ENCODE assay signal across 8 mouse cellular contexts in the genomic region with DNA sequence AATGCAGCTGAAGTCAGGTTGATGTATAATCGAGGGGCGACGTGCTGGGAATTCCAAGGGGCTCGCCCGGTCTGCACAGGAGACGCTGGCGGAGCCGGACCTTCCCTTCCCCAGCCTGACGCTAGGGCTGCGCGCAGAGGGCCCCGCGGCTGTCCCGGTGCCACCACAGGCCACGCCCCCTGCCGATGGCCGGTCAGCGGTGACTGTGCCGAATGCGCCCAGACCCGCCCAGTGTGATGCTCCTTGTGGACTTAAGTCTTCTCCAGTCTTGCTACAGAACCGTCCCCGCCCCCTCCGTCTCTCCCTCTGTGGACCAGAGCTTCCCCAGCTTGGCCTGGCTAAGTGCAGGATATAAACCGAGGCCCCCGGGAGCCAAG. TPM values are rescaled to one million over a fixed set of nuclear protein-coding genes. Genes with fewer than 3 reads are reported as not detected.
DNase-seq lines count a peak whose midpoint lies in the region; ATAC-seq lines count a peak whose summit lies in the region.

No protein-coding gene starts in this region.

- intact Hi-C loops in left cerebral cortex, postnatal 25 days (cut with DNase I) = no loop called here

- peak overlapping the region; percentile 93 for H3K4me3 ChIP-seq in intestine, embryonic 15.5 days (replicated peaks)
- peak overlapping the region; percentile 94 for H3K4me3 ChIP-seq in midbrain, embryonic 10.5 days

- H3K9ac ChIP-seq in intestine, embryonic 15.5 days = peak overlapping the region; percentile 56

- no peaks in the 10 kb centered on the region for H3K36me3 ChIP-seq in intestine, embryonic 15.5 days
- H3K36me3 ChIP-seq in midbrain, embryonic 10.5 days = peaks cover 27% of the 10 kb centered on the region

- WGBS in intestine, embryonic 15.5 days = under 1% methylated on average over 26 of the region's 26 CpGs
- under 1% methylated on average over 16 of the region's 26 CpGs for WGBS in midbrain, embryonic 10.5 days

- peak; percentile 92 for ATAC-seq in intestine, embryonic 15.5 days
- ATAC-seq in inflammation-experienced regulatory T-cells, adult 6 months = no peak

- H3K4me1 ChIP-seq in intestine, embryonic 15.5 days (replicated peaks) = peaks cover 35% of the 10 kb centered on the region
- peaks cover 66% of the 10 kb centered on the region for H3K4me1 ChIP-seq in midbrain, embryonic 10.5 days

- H3K9me3 ChIP-seq in intestine, embryonic 15.5 days = no peaks in the 10 kb centered on the region
- H3K9me3 ChIP-seq in midbrain, embryonic 10.5 days (replicated peaks) = no peaks in the 10 kb centered on the region

- H3K27me3 ChIP-seq in intestine, embryonic 15.5 days (replicated peaks) = peaks cover 4% of the 10 kb centered on the region; the same call in 1 of the 2 replicates
- H3K27me3 ChIP-seq in midbrain, embryonic 10.5 days (ENCODE audit: low read depth, poor library complexity, severe bottlenecking) = peaks cover 29% of the 10 kb centered on the region

- H3K4me2 ChIP-seq in intestine, embryonic 15.5 days (replicated peaks) = peak overlapping the region; percentile 75

- H3K27ac ChIP-seq in intestine, embryonic 15.5 days = peak overlapping the region; percentile 96
- H3K27ac ChIP-seq in midbrain, embryonic 10.5 days (replicated peaks) = peak overlapping the region; percentile 95

- peak; percentile 94 to 97 for DNase-seq in adrenal gland, adult (ENCODE audit: inconsistent age in 2 of 2, low spot score in 1 of 2)
- DNase-seq in embryo, embryonic 10.5 days (ENCODE audit: low spot score) = peak; percentile 96
- DNase-seq in gastrocnemius, postnatal 25 days = peak; percentile 90
- DNase-seq in left cerebral cortex, postnatal 25 days (ENCODE audit: low spot score in 2 of 2) = peak; percentile 67 to 73
- peak; percentile 97 for DNase-seq in midbrain, embryonic 10.5 days (ENCODE audit: low spot score)
- DNase-seq in right cerebral cortex, postnatal 4 days = peak; percentile 79

RNA-seq across cellular contexts. Expression of a gene that starts 0.5 kb away (rescaled TPM):
- 10 to 100 TPM in 1 of 2 experiments, 1 to 10 TPM in 1; 9.7 to 11.3 TPM for total RNA-seq in gastrocnemius, postnatal 25 days (2021)
- polyA plus RNA-seq in intestine, embryonic 15.5 days (2015; fragmentation: Nextera tagmentation; extraction: Ambion mirVana) = 52.1 and 56.5 TPM in 2 replicates
- 100 to 1,000 TPM; 143 to 149 TPM for total RNA-seq in left cerebral cortex, postnatal 25 days (2021)
- 55.4 and 84.4 TPM in 2 replicates for polyA plus RNA-seq in midbrain, embryonic 10.5 days (2016; fragmentation: Nextera tagmentation; extraction: Ambion mirVana)
- 1 to 10 TPM; 2.2 to 4.3 (median 4.2) TPM for polyA plus RNA-seq in inflammation-experienced regulatory T-cells, adult 6 months (2017; shearing (Covaris generic))

RNA-seq across cellular contexts. Expression of a gene that starts 2.8 kb away (rescaled TPM):
- total RNA-seq in gastrocnemius, postnatal 25 days (2021) = 1 to 10 TPM; 1.0 to 1.1 TPM
- polyA plus RNA-seq in intestine, embryonic 15.5 days (2015; fragmentation: Nextera tagmentation; extraction: Ambion mirVana) = 1.8 and 2.0 TPM in 2 replicates
- total RNA-seq in left cerebral cortex, postnatal 25 days (2021) = 1 to 10 TPM; 1.2 to 1.8 TPM
- polyA plus RNA-seq in midbrain, embryonic 10.5 days (2016; fragmentation: Nextera tagmentation; extraction: Ambion mirVana) = 0.21 and 0.73 TPM in 2 replicates
- 10 to 100 TPM; 34.7 to 48.9 (median 41.6) TPM for polyA plus RNA-seq in inflammation-experienced regulatory T-cells, adult 6 months (2017; shearing (Covaris generic))

RNA-seq across cellular contexts. Expression of a gene that starts 5.3 kb away (rescaled TPM):
- total RNA-seq in gastrocnemius, postnatal 25 days (2021) = 1 to 10 TPM; 2.9 to 3.9 TPM
- 2.1 and 2.2 TPM in 2 replicates for polyA plus RNA-seq in intestine, embryonic 15.5 days (2015; fragmentation: Nextera tagmentation; extraction: Ambion mirVana)
- total RNA-seq in left cerebral cortex, postnatal 25 days (2021) = 1 to 10 TPM; 4.4 to 6.3 TPM
- 5.1 and 6.5 TPM in 2 replicates for polyA plus RNA-seq in midbrain, embryonic 10.5 days (2016; fragmentation: Nextera tagmentation; extraction: Ambion mirVana)
- 1 to 10 TPM; 2.9 to 5.3 (median 3.2) TPM for polyA plus RNA-seq in inflammation-experienced regulatory T-cells, adult 6 months (2017; shearing (Covaris generic))

RNA-seq across cellular contexts. Expression of a gene that starts 17.9 kb away (rescaled TPM):
- 100 to 1,000 TPM; 169 to 182 TPM for total RNA-seq in gastrocnemius, postnatal 25 days (2021)
- polyA plus RNA-seq in intestine, embryonic 15.5 days (2015; fragmentation: Nextera tagmentation; extraction: Ambion mirVana) = 0.40 and 0.51 TPM in 2 replicates
- total RNA-seq in left cerebral cortex, postnatal 25 days (2021) = under 1 TPM; 0.46 to 0.76 TPM
- polyA plus RNA-seq in midbrain, embryonic 10.5 days (2016; fragmentation: Nextera tagmentation; extraction: Ambion mirVana) = 1.1 and 1.3 TPM in 2 replicates
- polyA plus RNA-seq in inflammation-experienced regulatory T-cells, adult 6 months (2017; shearing (Covaris generic)) = under 1 TPM; 0.55 to 0.90 (median 0.74) TPM

RNA-seq across cellular contexts. Expression of a gene that starts 36.8 kb away (rescaled TPM):
- total RNA-seq in gastrocnemius, postnatal 25 days (2021) = 1 to 10 TPM; 5.4 to 6.9 TPM
- 12.6 and 14.8 TPM in 2 replicates for polyA plus RNA-seq in intestine, embryonic 15.5 days (2015; fragmentation: Nextera tagmentation; extraction: Ambion mirVana)
- 10 to 100 TPM; 32.8 to 37.8 TPM for total RNA-seq in left cerebral cortex, postnatal 25 days (2021)
- polyA plus RNA-seq in midbrain, embryonic 10.5 days (2016; fragmentation: Nextera tagmentation; extraction: Ambion mirVana) = 23.2 and 24.4 TPM in 2 replicates
- 10 to 100 TPM in 1 of 3 experiments, 1 to 10 TPM in 2; 4.3 to 11.0 (median 8.1) TPM for polyA plus RNA-seq in inflammation-experienced regulatory T-cells, adult 6 months (2017; shearing (Covaris generic))

Comparison
In these comparisons a context has a peak if more than half of its experiments do, and no peak if none do; other contexts are left out.
1. RNA of a gene that starts 0.5 kb away (polyA plus RNA-seq): 55.4 to 84.4 TPM in midbrain, embryonic 10.5 days and 52.1 to 56.5 TPM in intestine, embryonic 15.5 days; 2.2 to 4.3 TPM in inflammation-experienced regulatory T-cells, adult 6 months; every median in the first group is over 10 times any median in the second.
2. RNA of a gene that starts 2.8 kb away (polyA plus RNA-seq): 34.7 to 48.9 TPM in inflammation-experienced regulatory T-cells, adult 6 months; 1.8 to 2.0 TPM in intestine, embryonic 15.5 days and 0.21 to 0.73 TPM in midbrain, embryonic 10.5 days; every median in the first group is over 10 times any median in the second.
3. Peak in every context shown above with its lines, with median percentiles within 50 percentile points of each other: DNase-seq.